Comparison of ENCODE assay signal across 8 mouse cellular contexts in genomic region chr15:103183135-103183534, GRCm38 (mm10). TPM values are rescaled to one million over a fixed set of nuclear protein-coding genes. Genes with fewer than 3 reads are reported as not detected.
A peak's percentile ranks its signal among the peaks of the same experiment; 100 is the strongest.
DNase-seq lines count a peak whose midpoint lies in the region; ATAC-seq lines count a peak whose summit lies in the region.

No protein-coding gene starts in this region.

- peaks cover 49% of the 10 kb centered on the region for H3K4me1 ChIP-seq in limb, embryonic 10.5 days
- peaks cover 23% of the 10 kb centered on the region for H3K4me1 ChIP-seq in midbrain, embryonic 10.5 days

- ATAC-seq in erythroblast, adult 5-6 weeks (replicated peaks; ENCODE audit: low FRiP score, poor library complexity, severe bottlenecking) = peak; percentile 45; the same call in 1 of the 2 replicates

- peak; percentile 94 for DNase-seq in heart, adult 11 months
- no peak for DNase-seq in heart, adult 8-10 months (ENCODE audit: low spot score)
- peak; percentile 49 to 61 for DNase-seq in adrenal gland, adult 18-20 months (ENCODE audit: low spot score in 2 of 2)
- DNase-seq in heart, postnatal 4 days = peak; percentile 79
- peak; percentile 83 for DNase-seq in limb, embryonic 10.5 days (ENCODE audit: low spot score)
- peak; percentile 74 for DNase-seq in midbrain, embryonic 10.5 days (ENCODE audit: low spot score)
- peak; percentile 37 to 51 for DNase-seq in spleen, postnatal 36 days (ENCODE audit: low spot score in 2 of 2)

- H3K9me3 ChIP-seq in limb, embryonic 10.5 days (replicated peaks) = no peaks in the 10 kb centered on the region
- no peaks in the 10 kb centered on the region for H3K9me3 ChIP-seq in midbrain, embryonic 10.5 days (replicated peaks)

- peak overlapping the region; percentile 49 for H3K4me3 ChIP-seq in limb, embryonic 10.5 days
- H3K4me3 ChIP-seq in midbrain, embryonic 10.5 days = peak overlapping the region; percentile 41

- no peaks in the 10 kb centered on the region for H3K36me3 ChIP-seq in limb, embryonic 10.5 days
- H3K36me3 ChIP-seq in midbrain, embryonic 10.5 days = no peaks in the 10 kb centered on the region

- H3K27ac ChIP-seq in limb, embryonic 10.5 days = peak overlapping the region; percentile 63
- H3K27ac ChIP-seq in midbrain, embryonic 10.5 days (replicated peaks) = no peak overlapping the region

- under 1% methylated on average over 21 of the region's 21 CpGs for WGBS in limb, embryonic 10.5 days
- WGBS in midbrain, embryonic 10.5 days = under 1% methylated on average over 21 of the region's 21 CpGs

- peaks cover 57% of the 10 kb centered on the region for H3K27me3 ChIP-seq in limb, embryonic 10.5 days (ENCODE audit: low read depth, poor library complexity, severe bottlenecking)
- peaks cover 71% of the 10 kb centered on the region for H3K27me3 ChIP-seq in midbrain, embryonic 10.5 days (ENCODE audit: low read depth, poor library complexity, severe bottlenecking)

RNA-seq across cellular contexts. Expression of gene Smug1, which starts 16.2 kb away (rescaled TPM):
- 10 to 100 TPM; 10.4 to 16.8 (median 15.2) TPM for total RNA-seq in heart, adult 8-10 months (2022)
- total RNA-seq in adrenal gland, adult 18-20 months (2021) = 10 to 100 TPM; 12.5 to 13.2 TPM
- 1.5 TPM in 1 of 2 replicates, not detected in the other for total RNA-seq in erythroblast, adult 5-6 weeks (2015; ENCODE audit: low replicate concordance)
- total RNA-seq in erythroblast, adult 5-6 weeks (2017; ENCODE audit: low replicate concordance) = 0.70 and 1.0 TPM in 2 replicates
- 10 to 100 TPM; 12.7 to 14.1 TPM for total RNA-seq in heart, postnatal 4 days (2021)
- 16.2 and 16.8 TPM in 2 replicates for polyA plus RNA-seq in limb, embryonic 10.5 days (2016; fragmentation: Nextera tagmentation; extraction: Ambion mirVana)
- polyA plus RNA-seq in midbrain, embryonic 10.5 days (2016; fragmentation: Nextera tagmentation; extraction: Ambion mirVana) = 24.6 and 26.4 TPM in 2 replicates

RNA-seq across cellular contexts. Expression of gene Cbx5, which starts 56.5 kb away (rescaled TPM):
- 10 to 100 TPM; 52.4 to 59.1 (median 57.0) TPM for total RNA-seq in heart, adult 8-10 months (2022)
- 10 to 100 TPM; 65.0 to 76.3 TPM for total RNA-seq in adrenal gland, adult 18-20 months (2021)
- total RNA-seq in erythroblast, adult 5-6 weeks (2015; ENCODE audit: low replicate concordance) = 42.0 and 42.1 TPM in 2 replicates
- 49.5 and 57.4 TPM in 2 replicates for total RNA-seq in erythroblast, adult 5-6 weeks (2017; ENCODE audit: low replicate concordance)
- total RNA-seq in heart, postnatal 4 days (2021) = 100 to 1,000 TPM; 146 TPM
- polyA plus RNA-seq in limb, embryonic 10.5 days (2016; fragmentation: Nextera tagmentation; extraction: Ambion mirVana) = 191 and 215 TPM in 2 replicates
- 194 and 206 TPM in 2 replicates for polyA plus RNA-seq in midbrain, embryonic 10.5 days (2016; fragmentation: Nextera tagmentation; extraction: Ambion mirVana)

RNA-seq across cellular contexts. Expression of gene Hnrnpa1, which starts 57.1 kb away (rescaled TPM):
- total RNA-seq in heart, adult 8-10 months (2022) = 100 to 1,000 TPM; 134 to 164 (median 150) TPM
- total RNA-seq in adrenal gland, adult 18-20 months (2021) = 100 to 1,000 TPM; 160 to 179 TPM
- total RNA-seq in erythroblast, adult 5-6 weeks (2015; ENCODE audit: low replicate concordance) = 130 and 135 TPM in 2 replicates
- total RNA-seq in erythroblast, adult 5-6 weeks (2017; ENCODE audit: low replicate concordance) = 189 and 286 TPM in 2 replicates
- total RNA-seq in heart, postnatal 4 days (2021) = 100 to 1,000 TPM; 408 to 415 TPM
- 1,775 and 1,966 TPM in 2 replicates for polyA plus RNA-seq in limb, embryonic 10.5 days (2016; fragmentation: Nextera tagmentation; extraction: Ambion mirVana)
- polyA plus RNA-seq in midbrain, embryonic 10.5 days (2016; fragmentation: Nextera tagmentation; extraction: Ambion mirVana) = 1,542 and 1,692 TPM in 2 replicates

Comparison
In these comparisons a context has a peak if more than half of its experiments do, and no peak if none do; other contexts are left out.
1. RNA of gene Smug1, which starts 16.2 kb away (total RNA-seq): 10.4 to 16.8 TPM in heart, adult 8-10 months, 12.7 to 14.1 TPM in heart, postnatal 4 days and 12.5 to 13.2 TPM in adrenal gland, adult 18-20 months; 0.70 to 1.5 TPM in erythroblast, adult 5-6 weeks; every median in the first group is over 4 times any median in the second.